Mouse (Mus musculus): ENCODE results near the gene Tril.

- TF ChIP-seq CTCF (IDR thresholded peaks at IDR 0.05): no peak
- no peak for TF ChIP-seq EP300 (IDR thresholded peaks at IDR 0.05)
These were observed 6.4 kb downstream of the Tril start for GRCm38 (mm10) chr6:53814214-53814613.
